Mouse (Mus musculus) retina, embryonic 14.5 days (tissue): Measurements from ENCODE around the gene Eef1akmt2.

Experiments
- DNase-seq: peaks from one replicate; pipeline ENCODE4 v3.0.0-alpha.2; 2015; ENCODE audit warnings: low spot score

The Eef1akmt2 gene

DNA sequence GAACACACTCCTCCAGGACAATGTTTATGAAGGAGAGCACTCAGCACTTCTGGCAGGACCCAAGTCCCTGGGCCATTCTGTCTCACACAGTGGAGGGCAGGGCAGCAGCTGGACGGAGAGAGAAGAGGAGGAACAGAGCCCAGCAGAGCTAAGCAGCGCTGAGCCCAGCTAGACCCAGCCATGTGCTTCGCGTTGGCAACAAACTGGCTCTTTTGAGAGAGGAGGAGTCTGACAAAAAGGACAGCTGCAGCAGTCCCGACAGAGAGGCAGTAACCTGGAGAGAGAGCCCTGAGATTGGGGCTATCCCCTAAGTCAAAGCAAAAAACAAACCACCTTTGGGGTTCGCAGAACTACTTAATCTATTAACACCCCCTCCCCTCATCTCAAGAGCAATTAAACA is 42.1 kb downstream of the Eef1akmt2 start:
- no peak for DNase-seq

DNA sequence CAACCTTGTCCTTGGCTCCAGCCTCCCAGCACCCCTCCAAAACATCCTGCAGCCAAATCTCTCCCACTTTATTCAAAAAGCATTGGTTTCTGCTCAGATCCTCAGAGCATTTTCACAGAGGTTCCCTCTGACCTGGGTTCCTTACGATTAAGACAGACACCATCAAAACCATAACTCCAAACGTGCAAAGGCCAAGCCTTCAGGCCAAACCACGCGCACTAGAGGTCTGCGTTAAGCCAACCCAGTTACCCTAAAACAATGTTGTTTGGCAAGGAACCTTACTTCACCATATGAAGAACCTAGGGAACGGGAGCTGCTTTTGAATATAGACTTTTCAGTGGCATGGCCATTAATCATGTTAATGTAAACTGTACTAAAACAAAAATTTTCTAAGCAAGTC is 42.8 kb downstream of the Eef1akmt2 start:
- no peak for DNase-seq

DNA sequence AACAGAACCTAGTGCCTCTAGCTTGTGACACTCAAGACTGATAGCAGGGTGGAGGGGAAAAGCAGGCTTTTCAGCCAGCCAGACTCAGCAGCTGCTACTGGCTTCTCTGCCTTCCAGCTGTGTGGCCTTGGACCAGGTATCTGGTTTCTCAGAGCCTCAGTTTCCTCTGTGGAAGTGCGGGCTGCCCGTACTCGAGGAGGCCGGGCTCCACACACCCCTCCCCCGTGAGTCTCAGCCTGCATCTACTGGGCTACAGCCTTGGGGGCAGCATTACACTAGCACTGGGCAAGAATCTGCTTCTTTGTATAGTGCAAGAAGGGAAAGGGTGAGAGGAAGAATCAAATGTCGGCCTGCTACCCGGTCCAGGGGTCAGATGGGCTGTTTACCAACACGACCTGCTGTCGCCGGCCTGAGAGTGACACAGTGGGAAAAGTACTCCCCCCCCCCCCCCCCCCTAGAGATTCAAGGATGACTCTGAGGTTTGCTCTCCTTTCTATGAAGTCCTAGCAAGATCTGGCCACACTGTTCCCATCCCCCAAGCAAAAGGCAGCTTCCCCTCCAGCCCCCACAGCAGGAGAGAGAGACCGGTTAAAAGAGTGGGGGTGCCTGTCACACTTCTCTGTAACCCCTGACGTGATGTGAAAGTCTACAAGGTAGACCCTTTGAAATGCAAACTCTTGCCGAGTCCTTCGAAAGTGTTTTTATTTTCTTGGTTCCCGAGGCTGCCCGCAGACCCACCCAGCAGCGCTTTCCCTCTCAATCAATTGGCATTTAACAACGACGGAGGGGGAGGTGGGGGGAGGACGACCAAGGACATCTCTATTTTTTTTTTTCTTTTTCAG is 43.4 kb downstream of the Eef1akmt2 start:
- DNase-seq = no peak

DNA sequence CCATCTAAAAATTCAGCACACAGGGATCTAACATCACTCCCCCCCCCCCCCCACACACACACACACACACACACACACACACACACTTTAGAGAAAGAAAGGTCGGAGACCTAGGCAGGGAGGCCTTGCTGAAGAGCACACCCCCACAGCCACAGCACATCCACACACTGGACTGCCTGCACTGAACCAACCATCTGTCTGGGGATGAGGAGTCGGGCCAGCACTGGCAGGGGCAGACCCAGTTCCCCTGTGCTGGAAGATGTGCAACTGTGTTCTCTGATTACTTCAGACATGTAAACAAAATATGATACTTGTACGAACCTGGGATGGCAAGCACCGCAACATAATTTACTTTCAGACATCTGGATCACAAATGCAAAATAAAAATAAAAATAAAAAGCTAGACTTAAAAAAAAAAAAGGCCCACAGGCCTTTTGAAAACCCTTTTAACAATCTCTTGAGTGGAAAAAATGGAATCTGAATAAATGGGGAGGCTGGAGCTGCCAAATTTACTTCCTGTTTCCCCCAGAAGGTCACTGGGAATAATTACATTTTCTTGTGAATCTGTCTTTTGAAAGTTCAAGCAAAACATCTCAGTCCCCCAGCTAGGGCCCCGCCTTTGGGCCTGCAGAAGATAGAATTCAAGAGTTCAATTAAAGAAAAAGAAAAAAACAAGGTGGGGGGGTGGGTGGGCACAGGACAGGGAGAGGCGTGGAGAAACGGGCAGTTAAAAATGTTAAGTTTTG is 44.2 kb downstream of the Eef1akmt2 start:
- DNase-seq = no peak

DNA sequence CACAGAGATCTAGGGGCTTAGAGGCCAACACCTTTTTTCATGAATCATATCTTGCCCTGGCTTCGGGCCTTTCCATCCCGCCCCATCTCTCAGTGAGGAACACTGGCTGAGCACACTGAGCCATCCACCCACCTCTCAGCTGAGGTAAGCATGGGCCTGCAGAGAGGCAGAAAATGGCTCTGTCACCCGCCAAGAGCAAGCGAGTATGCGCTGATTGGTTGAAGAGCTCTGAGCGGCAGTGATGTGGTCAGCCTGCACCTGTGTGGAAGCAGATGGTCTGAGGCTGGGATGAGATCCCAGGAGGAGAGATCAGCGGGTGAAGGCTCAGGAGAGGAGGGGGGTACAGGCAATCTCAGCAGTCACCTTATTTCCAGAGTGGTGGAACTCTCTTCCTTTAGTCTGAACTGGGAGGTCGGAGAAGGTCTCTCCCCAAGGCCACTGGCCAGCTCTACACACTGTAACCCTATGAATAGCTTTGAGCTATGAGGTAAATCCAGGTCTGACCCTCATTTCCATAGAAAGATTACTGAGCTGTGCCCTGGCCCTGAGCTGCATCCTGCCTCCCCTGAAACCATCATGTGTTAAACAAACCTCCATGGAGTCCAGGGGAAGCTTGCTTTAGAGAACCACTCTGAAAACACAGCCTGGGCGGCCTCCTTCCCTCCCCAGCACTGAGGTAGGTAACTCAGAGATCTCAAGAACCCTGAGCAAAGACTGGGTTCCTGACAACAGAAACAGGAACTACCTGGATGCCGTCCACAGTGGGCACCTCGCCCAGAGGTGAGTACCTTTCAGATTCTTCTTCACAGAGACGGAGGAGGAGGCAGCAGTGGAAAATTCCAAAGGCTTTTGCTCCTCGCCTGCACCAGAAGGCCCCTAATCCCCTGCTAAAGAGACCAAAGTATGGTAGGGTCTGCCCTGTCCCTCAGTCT is 45.3 kb downstream of the Eef1akmt2 start:
- no peak for DNase-seq

DNA sequence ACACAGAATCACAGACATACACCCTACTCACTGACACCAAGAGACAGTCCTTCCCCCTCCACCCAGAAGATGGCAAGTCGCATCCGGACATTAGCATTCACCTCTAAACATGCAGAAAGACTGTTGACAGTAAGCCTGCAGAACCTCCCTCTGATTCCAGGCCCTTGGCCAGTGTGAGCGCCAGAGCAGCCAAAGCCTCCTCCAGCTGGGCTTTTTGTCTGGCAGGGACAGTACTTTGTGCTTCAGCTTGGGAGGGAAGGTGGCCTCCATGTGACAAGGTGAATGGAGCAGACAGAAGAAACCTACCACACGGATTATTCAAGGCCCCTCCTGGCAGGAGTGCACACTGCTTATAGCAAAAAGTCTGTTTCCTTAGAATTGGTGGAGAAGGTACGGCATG is 46.2 kb downstream of the Eef1akmt2 start:
- DNase-seq = no peak

DNA sequence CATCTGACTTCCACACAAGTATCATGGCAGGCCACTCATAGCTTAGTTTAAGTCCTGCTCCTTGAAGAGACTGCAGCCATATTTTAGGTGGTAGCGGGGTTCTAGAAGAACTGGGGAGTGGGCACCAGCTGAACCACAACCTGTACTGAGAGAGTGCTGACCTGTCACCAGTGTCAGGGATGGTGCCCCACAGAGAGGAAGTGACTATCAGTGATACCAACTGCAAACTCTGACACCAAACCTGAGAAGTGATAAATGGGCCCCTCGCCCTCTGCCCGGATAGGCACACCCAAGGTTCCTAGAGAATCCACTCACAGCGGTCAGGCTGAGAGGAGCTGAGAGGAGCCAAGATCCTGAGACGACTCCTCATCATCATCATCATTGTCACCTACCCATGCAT is 47.5 kb downstream of the Eef1akmt2 start:
- no peak for DNase-seq

DNA sequence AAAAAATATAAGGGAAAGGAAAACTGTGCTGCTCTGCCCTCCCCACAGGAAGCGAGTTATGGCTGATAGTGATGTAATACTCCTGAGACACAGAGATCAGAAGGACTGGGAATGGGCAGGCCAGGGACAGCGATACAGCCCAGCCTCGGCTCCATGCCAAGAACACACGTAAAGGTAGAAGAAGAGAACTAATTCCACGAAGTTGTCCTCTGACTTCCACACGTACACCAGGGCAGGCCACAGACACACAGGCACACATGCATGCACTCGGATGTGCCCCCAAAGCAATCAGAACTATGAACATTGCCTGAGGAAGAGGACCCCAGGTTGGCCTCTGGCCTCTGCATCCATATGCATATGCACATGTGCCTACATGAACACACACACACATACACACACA is 48.0 kb downstream of the Eef1akmt2 start:
- DNase-seq = no peak

DNA sequence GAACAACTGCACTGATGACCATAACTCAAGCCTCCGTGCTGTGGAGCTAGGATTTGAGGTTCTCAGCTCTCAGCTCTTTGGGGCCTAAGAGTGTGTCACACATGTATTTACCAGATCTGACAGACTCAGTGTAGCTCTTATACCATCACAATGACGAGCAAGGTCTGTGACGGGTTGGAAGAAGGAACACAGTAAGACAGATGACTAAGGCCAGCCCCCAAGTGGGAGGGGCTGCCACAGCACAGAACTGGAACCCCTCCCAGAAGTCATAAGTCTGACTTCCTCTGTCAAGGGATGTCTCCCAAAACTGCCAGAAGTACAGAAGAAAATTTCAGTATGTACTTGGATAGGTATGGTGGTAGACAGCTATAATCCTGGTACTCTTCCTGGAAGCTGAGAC is 48.5 kb downstream of the Eef1akmt2 start:
- no peak for DNase-seq

DNA sequence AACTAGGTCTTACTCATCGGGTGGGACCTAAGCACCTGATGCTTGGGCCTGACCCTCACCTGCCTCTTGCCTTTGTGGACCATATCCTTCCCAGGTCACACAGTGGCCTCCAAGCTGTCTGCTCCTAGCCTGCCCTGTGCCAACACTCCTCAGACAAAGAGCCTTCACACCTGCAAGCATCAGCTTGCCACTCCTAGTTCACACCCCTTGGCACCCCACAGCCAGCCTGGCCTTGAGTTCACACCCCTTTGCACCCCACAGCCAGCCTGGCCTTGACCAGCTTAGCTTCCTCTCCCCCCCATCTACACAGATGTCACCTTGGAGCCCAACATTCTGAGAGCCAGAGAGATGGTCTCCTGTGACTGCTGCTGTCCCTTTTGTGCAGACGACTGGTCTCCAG is 49.1 kb downstream of the Eef1akmt2 start:
- no peak for DNase-seq

DNA sequence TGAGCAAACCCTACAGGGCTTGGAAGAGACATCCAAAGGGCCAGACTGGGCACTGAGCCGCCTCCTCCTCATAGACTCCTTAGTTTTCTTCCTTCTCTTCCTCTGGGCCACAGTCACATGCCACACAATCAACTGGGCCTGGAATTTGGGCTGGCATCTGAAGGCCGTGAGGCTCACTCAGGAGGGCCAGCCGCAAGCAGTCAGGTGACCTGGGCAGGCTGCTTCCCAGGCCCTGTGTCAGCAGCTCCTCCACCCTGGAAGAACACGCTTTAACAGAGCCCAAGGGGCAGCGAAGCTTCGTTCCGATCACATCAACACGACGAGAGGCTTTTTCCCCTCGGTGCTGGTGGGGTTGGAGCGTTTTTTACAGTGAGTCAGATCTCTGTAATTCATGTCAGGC is 49.8 kb downstream of the Eef1akmt2 start:
- no peak for DNase-seq

DNA sequence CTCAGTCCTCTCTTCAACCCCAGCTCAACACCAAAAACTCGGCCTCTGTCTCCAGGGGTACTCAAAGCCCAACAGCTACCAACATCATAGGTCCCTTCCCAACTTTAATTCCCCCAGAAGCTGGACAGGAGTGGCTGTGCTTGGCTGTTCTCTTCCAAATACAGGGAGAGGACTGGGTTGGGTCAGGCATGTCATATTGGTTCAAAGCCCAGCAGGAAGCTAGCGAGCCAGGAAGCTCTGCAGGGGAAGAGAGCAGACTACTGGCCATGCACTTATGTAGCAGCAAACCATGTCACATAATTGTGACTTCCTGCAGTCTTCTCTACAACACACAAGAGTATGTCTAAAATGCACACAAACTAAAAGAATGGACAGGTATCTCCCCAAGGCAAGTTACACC is 50.4 kb downstream of the Eef1akmt2 start:
- DNase-seq = no peak

DNA sequence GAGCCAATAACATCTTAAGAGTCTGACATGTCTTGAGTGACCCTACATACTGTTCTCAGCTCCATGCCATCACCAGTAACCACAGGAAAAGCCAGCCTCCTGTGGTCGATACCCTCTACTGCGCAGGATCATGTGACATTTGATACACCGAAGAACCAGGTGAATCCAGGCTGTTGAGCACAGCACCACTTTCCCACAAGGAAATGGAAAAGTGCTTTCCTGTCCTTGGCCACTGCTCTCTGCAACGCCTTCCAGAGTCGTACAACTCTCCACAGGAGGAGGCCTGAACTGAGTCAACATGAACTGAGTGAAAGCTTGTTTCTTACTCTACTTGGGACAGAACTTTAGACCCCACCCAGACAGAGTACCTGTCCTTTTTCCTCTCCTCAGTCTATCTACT is 51.0 kb downstream of the Eef1akmt2 start:
- DNase-seq = no peak

DNA sequence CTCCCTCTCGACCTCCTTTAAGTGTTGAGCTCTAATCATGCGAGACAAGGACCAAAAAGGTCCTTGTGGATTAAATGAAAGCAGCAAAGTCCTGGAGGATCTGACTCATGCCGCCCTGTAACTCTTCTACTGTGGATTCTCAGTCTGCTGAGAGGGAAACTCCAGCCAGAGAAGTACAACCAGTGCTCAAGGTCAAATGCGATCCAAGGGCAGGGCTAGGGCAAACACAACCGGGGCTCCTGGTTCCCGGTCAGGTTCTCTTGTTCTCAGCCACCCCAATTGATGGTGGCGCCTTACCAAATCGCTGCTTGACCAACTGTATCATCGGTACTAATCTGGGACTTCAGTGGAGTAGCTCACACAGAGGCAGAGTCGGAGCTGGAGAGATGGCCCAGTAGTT is 51.6 kb downstream of the Eef1akmt2 start:
- no peak for DNase-seq

DNA sequence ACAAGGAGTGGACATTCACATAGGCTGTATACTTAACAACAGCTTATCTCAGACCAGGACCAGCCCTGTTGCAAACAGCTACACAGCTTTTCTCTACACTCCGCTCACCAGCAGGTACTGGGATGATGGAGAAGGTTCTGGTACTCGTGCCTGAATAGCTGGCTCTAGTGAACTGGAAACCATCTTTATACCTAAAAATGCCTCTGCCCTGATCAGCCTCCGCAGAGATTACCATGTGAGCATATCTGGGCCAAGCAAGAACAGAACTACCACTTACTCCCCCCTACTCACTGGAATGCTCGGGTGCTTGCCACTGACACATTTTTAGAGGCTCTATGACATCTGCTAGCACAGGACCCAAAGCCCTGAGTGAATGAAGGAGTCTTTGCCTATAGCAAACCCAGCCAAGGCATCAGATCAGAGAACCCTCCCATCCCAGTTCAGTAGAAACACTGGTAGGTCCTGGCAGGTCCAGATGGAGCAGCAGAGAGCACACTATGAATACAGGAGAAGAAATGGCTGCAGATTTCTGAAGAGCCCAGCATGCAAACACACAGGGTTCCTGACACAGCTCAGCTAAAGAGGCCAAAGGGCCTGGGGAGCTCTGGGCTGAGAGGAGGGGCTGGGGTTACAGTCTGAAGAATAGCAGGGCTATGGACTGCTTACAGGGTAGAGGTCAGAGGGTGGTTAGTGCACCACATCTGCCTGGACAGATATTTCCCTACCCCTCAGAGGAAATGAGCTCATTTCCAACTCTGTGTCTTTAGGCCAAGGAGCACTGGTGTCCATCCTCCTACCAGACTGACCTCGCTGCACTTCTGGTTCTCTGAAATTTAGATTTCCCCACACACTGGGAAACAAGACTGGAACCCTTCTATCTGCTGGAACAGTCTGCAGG is 53.1 kb downstream of the Eef1akmt2 start:
- no peak for DNase-seq

DNA sequence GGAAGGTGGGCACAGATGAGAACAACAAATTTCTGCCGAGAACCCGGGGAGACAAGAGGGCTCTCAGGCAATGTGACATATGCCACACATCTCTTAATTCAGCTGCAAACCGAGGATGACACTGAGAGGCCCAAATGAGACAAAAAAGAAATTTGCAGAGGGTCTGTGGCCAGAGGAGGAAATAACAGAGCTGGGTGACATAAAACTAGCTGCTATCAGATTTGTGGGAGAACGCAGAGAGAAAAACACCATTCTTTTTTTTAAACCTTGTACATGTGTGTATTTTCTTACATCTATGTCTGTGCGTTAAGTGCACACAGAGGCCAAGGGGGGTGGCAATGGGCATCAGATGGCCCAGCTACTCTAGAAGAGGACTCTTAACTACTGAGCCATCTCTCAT is 57.3 kb downstream of the Eef1akmt2 start:
- DNase-seq = no peak

DNA sequence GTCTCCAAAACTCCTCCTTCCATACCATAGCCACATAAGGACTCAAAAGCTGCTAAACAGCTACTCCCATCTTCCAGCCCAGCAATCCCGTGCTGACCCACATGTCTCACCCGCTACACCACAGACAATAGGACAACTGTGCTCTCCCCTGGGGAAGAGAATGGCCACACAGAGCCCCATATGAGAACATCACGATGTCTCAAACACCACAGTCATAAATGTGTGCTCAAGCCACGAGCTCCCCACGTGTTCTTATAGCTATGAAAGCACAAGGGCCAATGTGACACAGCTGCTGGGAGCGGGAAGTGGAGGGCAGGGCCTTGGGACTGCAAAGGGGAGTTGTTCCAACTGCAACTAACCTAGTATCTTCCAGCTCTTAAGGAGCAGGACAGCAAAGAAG is 59.0 kb downstream of the Eef1akmt2 start:
- no peak for DNase-seq

DNA sequence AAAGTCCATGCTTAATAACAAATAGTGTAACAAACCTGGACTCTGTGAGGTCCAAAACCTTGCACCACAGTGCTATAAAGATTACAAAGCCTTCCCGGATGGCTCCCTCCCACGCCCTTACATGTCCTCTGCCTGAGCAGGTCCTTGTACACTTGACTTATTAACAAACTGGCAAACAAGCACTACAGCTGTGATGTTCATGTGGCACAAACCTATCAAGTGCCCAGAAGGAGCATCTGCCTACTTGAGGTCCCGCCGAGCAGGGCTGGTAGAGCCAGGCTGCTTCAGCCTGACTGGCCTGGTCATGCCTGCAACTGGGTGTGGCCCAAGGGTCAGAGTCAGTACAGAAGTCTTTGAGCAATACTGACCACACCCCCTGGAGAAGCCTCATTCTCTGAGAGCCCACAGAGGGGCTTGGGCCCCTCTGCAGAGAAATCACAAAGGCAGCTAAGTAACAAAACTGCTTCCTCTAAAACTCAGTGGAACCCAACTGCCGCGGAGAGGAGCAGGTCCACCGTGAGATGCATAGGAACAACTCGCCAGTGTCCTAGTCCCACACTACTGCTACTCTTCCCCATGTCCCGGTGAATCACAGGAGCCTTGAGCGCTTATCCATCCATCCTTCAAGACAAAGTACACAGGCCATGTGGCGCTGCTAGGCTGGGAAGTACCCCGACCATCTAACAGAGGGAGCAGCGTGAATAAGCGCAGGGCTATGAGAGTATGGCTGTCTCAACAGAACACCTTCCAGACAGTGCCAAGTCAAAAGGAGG is 61.8 kb downstream of the Eef1akmt2 start:
- DNase-seq = no peak

DNA sequence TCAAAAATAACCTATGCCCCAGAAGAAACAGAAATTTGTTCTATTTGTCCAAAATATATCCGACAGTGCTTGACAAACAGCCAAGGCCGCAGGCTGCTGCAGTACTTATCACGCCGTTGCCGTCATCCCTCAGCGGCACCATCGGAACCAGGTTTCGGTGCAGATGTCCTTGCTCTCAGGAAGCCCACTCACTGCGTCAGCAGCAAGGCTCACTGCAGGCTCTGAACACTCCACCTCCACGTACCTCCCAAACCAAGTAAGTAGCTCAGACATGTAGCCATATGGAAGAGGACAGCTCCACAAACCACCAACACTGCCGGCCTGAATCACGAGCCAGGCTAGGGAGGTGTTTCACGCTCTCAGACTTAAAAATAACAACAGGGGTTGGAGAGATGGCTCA is 63.6 kb downstream of the Eef1akmt2 start:
- DNase-seq = no peak

DNA sequence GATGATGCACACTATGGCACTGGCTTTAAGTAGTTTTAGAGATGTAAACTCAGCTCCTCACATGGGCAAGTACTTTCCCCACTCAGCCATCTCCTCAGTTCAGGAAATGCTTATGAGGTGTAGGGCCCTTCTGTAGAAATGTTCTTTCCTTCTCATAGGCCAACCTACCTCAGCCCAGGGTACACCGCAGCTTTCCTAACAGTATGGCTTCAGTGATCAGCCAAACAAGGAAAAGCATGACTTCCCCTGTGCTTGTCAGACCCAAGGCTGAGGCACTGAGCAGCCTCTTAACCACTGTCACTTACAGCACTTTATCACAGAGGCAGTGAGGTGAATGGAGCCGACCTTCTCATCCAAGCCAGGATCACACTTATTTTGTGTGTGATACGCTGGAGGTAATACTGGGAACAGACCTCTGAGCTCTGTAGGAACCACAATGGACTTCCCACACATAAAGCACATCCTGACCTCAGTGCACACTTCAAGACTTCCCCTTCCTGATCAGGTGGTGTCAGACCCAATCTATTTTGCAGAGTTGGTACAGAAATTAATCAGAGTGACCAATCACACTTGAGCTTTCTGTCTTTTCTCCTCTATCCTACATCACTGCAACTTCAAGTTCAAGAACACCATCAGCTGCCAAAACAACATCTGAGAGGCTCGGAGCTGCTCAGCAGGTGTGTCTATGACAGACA is 64.8 kb downstream of the Eef1akmt2 start:
- no peak for DNase-seq
